8 mouse cellular contexts compared by ENCODE assay signal in the genomic region with DNA sequence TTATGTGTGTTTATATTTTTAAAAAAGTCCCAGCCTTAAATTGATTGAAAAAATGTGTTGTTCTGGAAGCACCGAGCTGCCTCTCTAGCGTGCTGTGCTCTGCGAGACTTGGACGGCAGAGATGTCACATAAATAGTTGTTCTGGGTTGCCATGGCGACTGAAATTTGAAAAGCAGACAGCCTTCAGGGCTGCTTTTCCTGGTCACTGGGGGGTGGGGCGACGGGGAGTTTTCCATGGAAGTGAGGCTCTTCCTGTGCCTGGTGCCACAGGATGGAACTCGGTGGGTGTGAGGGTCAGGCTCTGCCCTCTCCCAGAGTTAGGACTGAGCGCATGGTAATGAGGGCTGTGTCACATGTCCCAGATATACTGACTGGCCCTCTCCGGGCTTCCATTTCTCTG.
A peak's percentile ranks its signal among the peaks of the same experiment; 100 is the strongest.
DNase-seq lines count a peak whose midpoint lies in the region; ATAC-seq lines count a peak whose summit lies in the region.

No protein-coding gene starts in this region.

- 0 out of 2 replicates have a peak overlapping the region, but pooled peaks have one; percentile 24 for H3K27ac ChIP-seq in hindbrain, embryonic 14.5 days

- H3K9me3 ChIP-seq in hindbrain, embryonic 14.5 days (ENCODE audit: control insufficient read depth, low read length), result no peaks in the 10 kb centered on the region

- peak; percentile 54 for ATAC-seq in hindbrain, embryonic 14.5 days (ENCODE audit: low FRiP score)

- H3K4me1 ChIP-seq in hindbrain, embryonic 14.5 days (replicated peaks; ENCODE audit: control insufficient read depth, insufficient read depth, low read length), result peaks cover 21% of the 10 kb centered on the region

- DNase-seq in adrenal gland, adult 2 months, result peak; percentile 54
- DNase-seq in adrenal gland, adult 18-20 months (ENCODE audit: low spot score in 2 of 2), result no peak
- peak; percentile 61 to 68 for DNase-seq in frontal cortex, postnatal 10 days (ENCODE audit: low spot score in 2 of 2)
- DNase-seq in hindbrain, embryonic 14.5 days (ENCODE audit: low spot score), result peak; percentile 77
- peak; percentile 68 for DNase-seq in layer of hippocampus, adult 9-10 months (ENCODE audit: low spot score)
- peak; percentile 93 for DNase-seq in lung, postnatal 10 days
- peak; percentile 56 for DNase-seq in right cerebral cortex, postnatal 25 days
- DNase-seq in natural killer cell, adult 2 months (ENCODE audit: low spot score in 2 of 2), result no peak

- H3K4me2 ChIP-seq in hindbrain, embryonic 14.5 days (replicated peaks), result no peak overlapping the region

- H3K27me3 ChIP-seq in hindbrain, embryonic 14.5 days (ENCODE audit: control insufficient read depth, insufficient read depth, low read length), result no peaks in the 10 kb centered on the region

- 4% methylated on average over 10 of the region's 10 CpGs for WGBS in hindbrain, embryonic 14.5 days

- H3K9ac ChIP-seq in hindbrain, embryonic 14.5 days, result no peak overlapping the region

- H3K36me3 ChIP-seq in hindbrain, embryonic 14.5 days (replicated peaks; ENCODE audit: control insufficient read depth, insufficient read depth), result no peaks in the 10 kb centered on the region

- no peak overlapping the region for H3K4me3 ChIP-seq in hindbrain, embryonic 14.5 days (replicated peaks; ENCODE audit: low read length)

Comparison
In these comparisons a context has a peak if more than half of its experiments do, and no peak if none do; other contexts are left out.
1. DNase-seq: peak in adrenal gland, adult 2 months (single experiment), frontal cortex, postnatal 10 days (2 of 2), hindbrain, embryonic 14.5 days (single experiment), layer of hippocampus, adult 9-10 months (single experiment), lung, postnatal 10 days (single experiment) and right cerebral cortex, postnatal 25 days (single experiment); none in adrenal gland, adult 18-20 months (0 of 2) and natural killer cell, adult 2 months (0 of 2).